Mouse (Mus musculus): Measurements from ENCODE around the gene Gm10912. TPM values are rescaled to one million over a fixed set of nuclear protein-coding genes. Genes with fewer than 3 reads are reported as not detected.
"Not testable (repeated sequence)": the region's sequence is repeated elsewhere in the genome, so short reads cannot be mapped to it uniquely, and the experiment has no call there.

The Gm10912 gene
- not detected in 2 replicates for polyA plus RNA-seq (2014; fragmentation: Nextera tagmentation; extraction: Ambion mirVana)

- not testable (repeated sequence) for DNase-seq (ENCODE audit: low spot score); H3K4me1 ChIP-seq (replicated peaks; ENCODE audit: control insufficient read depth, insufficient read depth, low read length); H3K27me3 ChIP-seq (ENCODE audit: control insufficient read depth, insufficient read depth, low read length); H3K4me3 ChIP-seq (replicated peaks; ENCODE audit: low read length); H3K9me3 ChIP-seq (ENCODE audit: control insufficient read depth, low read length); H3K27ac ChIP-seq; ATAC-seq (ENCODE audit: low FRiP score); H3K4me2 ChIP-seq (replicated peaks); H3K9ac ChIP-seq
- 91% methylated on average over 5 of the region's 6 CpGs for WGBS
- H3K36me3 ChIP-seq (replicated peaks; ENCODE audit: control insufficient read depth, insufficient read depth), result peaks cover 12% of the 10 kb centered on the region
Measured at GRCm38 (mm10) chr2:104065526-104065925, at the start of gene Gm10912. Gene Gm10912, plus strand, starts transcription at chr2:104065826.

- H3K4me3 ChIP-seq (replicated peaks; ENCODE audit: low read length), result no peak overlapping the region
- no peaks in the 10 kb centered on the region for H3K27me3 ChIP-seq (ENCODE audit: control insufficient read depth, insufficient read depth, low read length)
- H3K4me2 ChIP-seq (replicated peaks), result no peak overlapping the region
- 83% methylated on average over 7 of the region's 7 CpGs for WGBS
- ATAC-seq (ENCODE audit: low FRiP score) (no peak), DNase-seq (ENCODE audit: low spot score) (no peak)
- H3K36me3 ChIP-seq (replicated peaks; ENCODE audit: control insufficient read depth, insufficient read depth), result no peaks in the 10 kb centered on the region
- no peaks in the 10 kb centered on the region for H3K9me3 ChIP-seq (ENCODE audit: control insufficient read depth, low read length)
- H3K9ac ChIP-seq, result no peak overlapping the region
- peaks cover 5% of the 10 kb centered on the region for H3K4me1 ChIP-seq (replicated peaks; ENCODE audit: control insufficient read depth, insufficient read depth, low read length)
- H3K27ac ChIP-seq, result no peak overlapping the region
Measured at GRCm38 (mm10) chr2:104023096-104023495, 42.5 kb upstream of the Gm10912 start.

- H3K9ac ChIP-seq, result no peak overlapping the region
- H3K4me1 ChIP-seq (replicated peaks; ENCODE audit: control insufficient read depth, insufficient read depth, low read length), result peaks cover 18% of the 10 kb centered on the region
- no peaks in the 10 kb centered on the region for H3K27me3 ChIP-seq (ENCODE audit: control insufficient read depth, insufficient read depth, low read length)
- ATAC-seq (ENCODE audit: low FRiP score) (no peak), DNase-seq (ENCODE audit: low spot score) (no peak)
- H3K9me3 ChIP-seq (ENCODE audit: control insufficient read depth, low read length), result no peaks in the 10 kb centered on the region
- no peak overlapping the region for H3K4me3 ChIP-seq (replicated peaks; ENCODE audit: low read length)
- H3K4me2 ChIP-seq (replicated peaks), result no peak overlapping the region
- H3K27ac ChIP-seq, result no peak overlapping the region
- no peaks in the 10 kb centered on the region for H3K36me3 ChIP-seq (replicated peaks; ENCODE audit: control insufficient read depth, insufficient read depth)
- 92% methylated on average over 4 of the region's 4 CpGs for WGBS
Measured at GRCm38 (mm10) chr2:104024656-104025055, 41.0 kb upstream of the Gm10912 start.

DNA sequence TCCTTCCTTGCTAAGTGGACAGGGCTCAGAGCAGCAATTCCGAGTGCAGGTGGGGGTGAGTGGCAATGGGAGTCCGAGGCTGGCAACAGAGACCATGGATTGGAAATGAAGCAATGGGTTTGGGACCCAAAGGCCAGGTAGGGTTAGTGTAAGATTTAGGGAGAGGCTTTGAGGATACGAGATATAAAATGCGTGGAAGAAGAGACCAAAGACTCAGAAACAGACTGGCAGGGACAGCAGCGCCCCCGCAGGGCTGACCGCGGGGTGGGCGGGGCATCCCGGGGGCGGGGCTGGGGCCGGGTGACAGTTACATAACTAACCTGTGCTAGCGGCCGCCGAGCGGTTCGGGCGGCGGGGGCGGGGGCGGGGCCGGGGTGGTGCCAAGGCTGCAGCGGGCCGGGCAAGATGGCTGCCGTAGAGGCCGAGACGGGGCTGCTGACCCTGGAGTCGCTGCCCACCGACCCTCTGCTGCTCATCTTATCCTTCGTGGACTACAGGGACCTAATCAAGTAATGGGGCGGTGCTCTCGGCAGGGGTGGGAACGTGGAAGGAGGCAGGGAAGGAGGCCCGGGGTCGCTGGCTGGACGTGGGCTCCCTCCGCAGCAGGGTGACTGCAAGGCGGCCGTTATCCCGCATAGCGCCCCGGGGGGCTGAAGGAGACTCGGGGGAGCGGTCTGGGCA is 38.0 kb upstream of the Gm10912 start, which contains the start of gene Fbxo3:
Gene Fbxo3 (plus strand): TSS at position 264 of the 681 bp plus-strand sequence.
- Histone ChIP-seq H3K27ac (peak within 1 kb of the TSS; percentile 53; the same call in 1 of the 2 replicates), H3K36me3 (replicated peaks; ENCODE audit: control insufficient read depth, insufficient read depth) (peaks cover 16% of the 10 kb centered on the region), H3K4me1 (replicated peaks; ENCODE audit: control insufficient read depth, insufficient read depth, low read length) (peaks cover 26% of the 10 kb centered on the region), H3K27me3 (ENCODE audit: control insufficient read depth, insufficient read depth, low read length) (no peaks in the 10 kb centered on the region), H3K4me3 (replicated peaks; ENCODE audit: low read length) (peak within 1 kb of the TSS; percentile 88), H3K9ac (peak within 1 kb of the TSS; percentile 93), H3K9me3 (ENCODE audit: control insufficient read depth, low read length) (no peaks in the 10 kb centered on the region), H3K4me2 (replicated peaks) (peak within 1 kb of the TSS; percentile 80)
- under 1% methylated on average over 43 of the region's 44 CpGs for WGBS
- peak; percentile 64 for DNase-seq (ENCODE audit: low spot score)
- peak; percentile 96 for ATAC-seq (ENCODE audit: low FRiP score)

- Histone ChIP-seq H3K9me3 (ENCODE audit: control insufficient read depth, low read length) (no peaks in the 10 kb centered on the region), H3K27ac (peak within 1 kb of the TSS; percentile 53; the same call in 1 of the 2 replicates), H3K4me1 (replicated peaks; ENCODE audit: control insufficient read depth, insufficient read depth, low read length) (peaks cover 26% of the 10 kb centered on the region), H3K4me2 (replicated peaks) (peak within 1 kb of the TSS; percentile 80), H3K9ac (peak within 1 kb of the TSS; percentile 93), H3K4me3 (replicated peaks; ENCODE audit: low read length) (peak within 1 kb of the TSS; percentile 88), H3K27me3 (ENCODE audit: control insufficient read depth, insufficient read depth, low read length) (no peaks in the 10 kb centered on the region), H3K36me3 (replicated peaks; ENCODE audit: control insufficient read depth, insufficient read depth) (peaks cover 20% of the 10 kb centered on the region)
- WGBS, result under 1% methylated on average over 32 of the region's 32 CpGs
- ATAC-seq (ENCODE audit: low FRiP score) (peak; percentile 49; the same call in 1 of the 2 replicates), DNase-seq (ENCODE audit: low spot score) (no peak)
Measured at GRCm38 (mm10) chr2:104028139-104028723, 37.4 kb upstream of the Gm10912 start, which contains the start of gene 4931422A03Rik. Gene 4931422A03Rik, minus strand, starts transcription at chr2:104028361.

DNA sequence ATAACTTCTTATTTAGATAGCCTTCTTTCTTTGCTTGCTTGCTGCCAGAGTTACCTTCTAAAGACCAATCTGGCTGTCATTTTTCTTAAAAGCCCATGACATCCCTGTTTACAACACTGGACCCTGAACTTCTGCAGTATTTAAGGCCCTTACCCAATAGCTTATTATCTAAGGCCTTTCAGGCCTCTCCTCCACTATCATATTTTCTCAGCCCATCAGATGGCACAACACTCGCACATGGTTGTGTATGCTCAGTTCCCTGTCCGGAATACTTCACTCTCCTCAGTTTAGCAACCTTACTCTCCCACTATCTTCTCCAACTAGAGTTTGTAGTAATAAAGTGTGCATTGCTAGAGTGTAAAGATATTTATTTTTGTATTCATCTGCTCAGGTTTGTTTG is 36.6 kb upstream of the Gm10912 start:
- DNase-seq (ENCODE audit: low spot score), result no peak
- WGBS, result 71% methylated on average over 2 of the region's 2 CpGs
- Histone ChIP-seq H3K9ac (peak overlapping the region; percentile 93; the same call in 1 of the 2 replicates), H3K4me1 (replicated peaks; ENCODE audit: control insufficient read depth, insufficient read depth, low read length) (peaks cover 26% of the 10 kb centered on the region), H3K4me3 (replicated peaks; ENCODE audit: low read length) (peak overlapping the region; percentile 88), H3K4me2 (replicated peaks) (peak overlapping the region; percentile 80), H3K27me3 (ENCODE audit: control insufficient read depth, insufficient read depth, low read length) (no peaks in the 10 kb centered on the region), H3K36me3 (replicated peaks; ENCODE audit: control insufficient read depth, insufficient read depth) (peaks cover 26% of the 10 kb centered on the region), H3K9me3 (ENCODE audit: control insufficient read depth, low read length) (no peaks in the 10 kb centered on the region), H3K27ac (no peak overlapping the region)
- no peak for ATAC-seq (ENCODE audit: low FRiP score)

DNA sequence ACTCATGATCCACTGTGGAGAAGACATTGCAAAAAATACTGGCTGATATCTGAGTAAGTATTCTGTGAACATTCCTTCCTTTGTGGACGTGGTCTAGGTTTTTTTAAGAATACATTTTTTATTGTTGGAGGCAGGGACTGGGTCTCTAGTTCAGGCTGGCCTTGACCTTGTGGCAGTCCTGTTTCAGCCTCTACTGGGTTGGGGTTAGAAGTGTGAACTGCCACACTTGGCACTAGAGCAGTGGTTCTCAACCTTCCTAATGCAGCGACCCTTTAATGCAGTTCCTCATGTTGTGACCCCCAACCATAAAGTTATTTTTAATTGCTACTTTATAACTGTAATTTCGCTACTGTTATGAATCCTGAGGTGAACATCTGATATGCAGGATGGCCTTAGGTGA is 35.2 kb upstream of the Gm10912 start:
- DNase-seq (ENCODE audit: low spot score), result no peak
- H3K9ac ChIP-seq, result no peak overlapping the region
- WGBS, result 86% methylated on average over 3 of the region's 3 CpGs
- no peak for ATAC-seq (ENCODE audit: low FRiP score)
- no peak overlapping the region for H3K27ac ChIP-seq
- no peak overlapping the region for H3K4me3 ChIP-seq (replicated peaks; ENCODE audit: low read length)
- H3K9me3 ChIP-seq (ENCODE audit: control insufficient read depth, low read length), result no peaks in the 10 kb centered on the region
- H3K4me2 ChIP-seq (replicated peaks), result no peak overlapping the region
- peaks cover 39% of the 10 kb centered on the region for H3K36me3 ChIP-seq (replicated peaks; ENCODE audit: control insufficient read depth, insufficient read depth)
- H3K27me3 ChIP-seq (ENCODE audit: control insufficient read depth, insufficient read depth, low read length), result no peaks in the 10 kb centered on the region
- H3K4me1 ChIP-seq (replicated peaks; ENCODE audit: control insufficient read depth, insufficient read depth, low read length), result peaks cover 26% of the 10 kb centered on the region

DNA sequence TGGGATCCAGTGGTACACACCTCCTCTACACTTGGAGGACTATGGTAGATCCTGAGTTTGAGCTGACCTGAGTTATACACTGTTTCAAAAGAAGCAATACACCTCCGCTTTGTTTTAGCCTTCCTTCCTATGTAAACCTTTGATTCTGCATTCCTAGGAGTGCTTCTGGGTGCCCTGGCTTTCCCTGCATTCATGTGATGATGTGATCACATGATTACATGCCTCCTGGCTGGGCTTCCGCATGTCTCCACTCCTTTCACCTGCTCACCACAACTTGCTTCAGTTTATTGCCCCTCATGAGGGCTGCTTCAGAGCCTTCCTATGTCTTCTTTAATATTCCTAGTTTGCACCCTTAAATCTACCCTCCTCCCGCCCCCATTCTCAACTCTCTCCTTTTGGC is 33.6 kb upstream of the Gm10912 start:
- peaks cover 52% of the 10 kb centered on the region for H3K36me3 ChIP-seq (replicated peaks; ENCODE audit: control insufficient read depth, insufficient read depth)
- peaks cover 25% of the 10 kb centered on the region for H3K4me1 ChIP-seq (replicated peaks; ENCODE audit: control insufficient read depth, insufficient read depth, low read length)
- no peak for DNase-seq (ENCODE audit: low spot score)
- ATAC-seq (ENCODE audit: low FRiP score), result no peak
- no peak overlapping the region for H3K4me2 ChIP-seq (replicated peaks)
- no peaks in the 10 kb centered on the region for H3K27me3 ChIP-seq (ENCODE audit: control insufficient read depth, insufficient read depth, low read length)
- H3K4me3 ChIP-seq (replicated peaks; ENCODE audit: low read length), result no peak overlapping the region
- WGBS, result 96% methylated on average over 3 of the region's 3 CpGs
- no peaks in the 10 kb centered on the region for H3K9me3 ChIP-seq (ENCODE audit: control insufficient read depth, low read length)
- no peak overlapping the region for H3K27ac ChIP-seq
- H3K9ac ChIP-seq, result no peak overlapping the region

DNA sequence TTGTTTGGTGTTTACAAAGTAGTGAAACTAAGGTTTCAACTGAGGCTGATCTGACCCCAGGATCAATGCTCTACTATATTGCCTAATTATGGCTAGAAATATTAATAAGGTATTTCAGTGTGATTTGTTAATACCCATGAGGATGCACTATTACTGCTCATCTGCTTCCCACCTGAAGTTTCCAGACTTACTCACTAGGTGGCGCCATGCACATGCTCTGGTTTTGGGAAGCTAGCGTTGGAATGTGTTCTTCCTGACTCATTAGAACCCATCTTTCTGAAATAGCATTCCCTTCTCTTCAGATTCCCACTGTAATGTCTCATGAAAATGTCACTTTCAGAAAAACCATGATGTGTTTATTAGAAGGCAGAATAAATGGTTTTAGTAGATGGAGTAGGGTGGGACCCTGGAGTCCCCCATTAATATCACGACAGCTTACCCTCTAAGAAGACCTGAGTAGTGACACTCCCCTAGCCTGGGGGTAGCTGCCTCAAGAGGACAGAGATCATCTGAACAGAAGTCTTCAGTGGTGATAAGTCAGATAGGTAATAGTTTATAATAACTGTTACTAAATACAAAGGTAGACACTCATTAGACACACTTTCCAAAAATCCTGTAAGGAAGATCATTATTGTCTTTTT is 30.7 kb upstream of the Gm10912 start:
- Histone ChIP-seq H3K9ac (no peak overlapping the region), H3K9me3 (ENCODE audit: control insufficient read depth, low read length) (no peaks in the 10 kb centered on the region), H3K27ac (no peak overlapping the region), H3K4me1 (replicated peaks; ENCODE audit: control insufficient read depth, insufficient read depth, low read length) (peaks cover 5% of the 10 kb centered on the region), H3K4me3 (replicated peaks; ENCODE audit: low read length) (no peak overlapping the region), H3K4me2 (replicated peaks) (no peak overlapping the region), H3K36me3 (replicated peaks; ENCODE audit: control insufficient read depth, insufficient read depth) (peaks cover 77% of the 10 kb centered on the region), H3K27me3 (ENCODE audit: control insufficient read depth, insufficient read depth, low read length) (no peaks in the 10 kb centered on the region)
- no peak for ATAC-seq (ENCODE audit: low FRiP score)
- 31% methylated on average over 3 of the region's 3 CpGs for WGBS
- peak; percentile 78 for DNase-seq (ENCODE audit: low spot score)
